Mouse (Mus musculus): ENCODE results near the gene Rassf2. TPM values are rescaled to one million over a fixed set of nuclear protein-coding genes. Genes with fewer than 3 reads are reported as not detected.

Rassf2 gene
- polyA plus RNA-seq, 1 experiment from 2014 or later: 28.2 TPM

- no peaks in the 10 kb centered on the region for H3K9me3 ChIP-seq (ENCODE audit: control insufficient read depth, low read length)
- no peak overlapping the region for H3K4me3 ChIP-seq (replicated peaks; ENCODE audit: low read length)
- peaks cover 57% of the 10 kb centered on the region for H3K36me3 ChIP-seq (replicated peaks; ENCODE audit: control insufficient read depth, insufficient read depth)
- H3K9ac ChIP-seq: no peak overlapping the region
- no peak for DNase-seq (ENCODE audit: low spot score)
- no peaks in the 10 kb centered on the region for H3K27me3 ChIP-seq (ENCODE audit: control insufficient read depth, insufficient read depth, low read length)
- no peak overlapping the region for H3K27ac ChIP-seq
- WGBS: 38% methylated on average over 5 of the region's 5 CpGs
- no peak overlapping the region for H3K4me2 ChIP-seq (replicated peaks)
- 0 out of 2 replicates have a peak, but pooled peaks cover 5% of the 10 kb centered on the region for H3K4me1 ChIP-seq (replicated peaks; ENCODE audit: control insufficient read depth, insufficient read depth, low read length)
- no peak for ATAC-seq (ENCODE audit: low FRiP score)
These were observed 32.7 kb downstream of the Rassf2 start for GRCm38 (mm10) chr2:131997356-131997755.

GRCm38 (mm10) chr2:131996369-131996768, 33.7 kb downstream of the Rassf2 start:
- H3K9me3 ChIP-seq (ENCODE audit: control insufficient read depth, low read length): no peaks in the 10 kb centered on the region
- no peak overlapping the region for H3K4me3 ChIP-seq (replicated peaks; ENCODE audit: low read length)
- WGBS: 95% methylated on average over 7 of the region's 7 CpGs
- no peak overlapping the region for H3K4me2 ChIP-seq (replicated peaks)
- H3K27me3 ChIP-seq (ENCODE audit: control insufficient read depth, insufficient read depth, low read length): no peaks in the 10 kb centered on the region
- H3K27ac ChIP-seq: no peak overlapping the region
- H3K36me3 ChIP-seq (replicated peaks; ENCODE audit: control insufficient read depth, insufficient read depth): peaks cover 47% of the 10 kb centered on the region
- ATAC-seq (ENCODE audit: low FRiP score) (no peak), DNase-seq (ENCODE audit: low spot score) (no peak)
- H3K9ac ChIP-seq: no peak overlapping the region
- H3K4me1 ChIP-seq (replicated peaks; ENCODE audit: control insufficient read depth, insufficient read depth, low read length): 0 out of 2 replicates have a peak, but pooled peaks cover 5% of the 10 kb centered on the region

GRCm38 (mm10) chr2:131995742-131996141, 34.3 kb downstream of the Rassf2 start:
- 0 out of 2 replicates have a peak, but pooled peaks cover 5% of the 10 kb centered on the region for H3K4me1 ChIP-seq (replicated peaks; ENCODE audit: control insufficient read depth, insufficient read depth, low read length)
- no peak overlapping the region for H3K9ac ChIP-seq
- peaks cover 44% of the 10 kb centered on the region for H3K36me3 ChIP-seq (replicated peaks; ENCODE audit: control insufficient read depth, insufficient read depth)
- no peaks in the 10 kb centered on the region for H3K27me3 ChIP-seq (ENCODE audit: control insufficient read depth, insufficient read depth, low read length)
- WGBS: 90% methylated on average over 12 of the region's 12 CpGs
- no peak for DNase-seq (ENCODE audit: low spot score)
- H3K9me3 ChIP-seq (ENCODE audit: control insufficient read depth, low read length): no peaks in the 10 kb centered on the region
- ATAC-seq (ENCODE audit: low FRiP score): no peak
- no peak overlapping the region for H3K27ac ChIP-seq
- H3K4me3 ChIP-seq (replicated peaks; ENCODE audit: low read length): no peak overlapping the region
- H3K4me2 ChIP-seq (replicated peaks): no peak overlapping the region

- peaks cover 37% of the 10 kb centered on the region for H3K36me3 ChIP-seq (replicated peaks; ENCODE audit: control insufficient read depth, insufficient read depth)
- ATAC-seq (ENCODE audit: low FRiP score): no peak
- no peak for DNase-seq (ENCODE audit: low spot score)
- no peak overlapping the region for H3K27ac ChIP-seq
- H3K9me3 ChIP-seq (ENCODE audit: control insufficient read depth, low read length): no peaks in the 10 kb centered on the region
- H3K4me2 ChIP-seq (replicated peaks): no peak overlapping the region
- WGBS: 94% methylated on average over 6 of the region's 6 CpGs
- H3K4me3 ChIP-seq (replicated peaks; ENCODE audit: low read length): no peak overlapping the region
- H3K4me1 ChIP-seq (replicated peaks; ENCODE audit: control insufficient read depth, insufficient read depth, low read length): 0 out of 2 replicates have a peak, but pooled peaks cover 5% of the 10 kb centered on the region
- H3K9ac ChIP-seq: no peak overlapping the region
- no peaks in the 10 kb centered on the region for H3K27me3 ChIP-seq (ENCODE audit: control insufficient read depth, insufficient read depth, low read length)
These were observed 35.1 kb downstream of the Rassf2 start for GRCm38 (mm10) chr2:131994971-131995370.

- H3K36me3 ChIP-seq (replicated peaks; ENCODE audit: control insufficient read depth, insufficient read depth): peaks cover 30% of the 10 kb centered on the region
- no peak overlapping the region for H3K4me3 ChIP-seq (replicated peaks; ENCODE audit: low read length)
- 49% methylated on average over 14 of the region's 14 CpGs for WGBS
- DNase-seq (ENCODE audit: low spot score): no peak
- H3K9ac ChIP-seq: no peak overlapping the region
- H3K27me3 ChIP-seq (ENCODE audit: control insufficient read depth, insufficient read depth, low read length): no peaks in the 10 kb centered on the region
- no peak overlapping the region for H3K27ac ChIP-seq
- no peak overlapping the region for H3K4me2 ChIP-seq (replicated peaks)
- no peak for ATAC-seq (ENCODE audit: low FRiP score)
- H3K9me3 ChIP-seq (ENCODE audit: control insufficient read depth, low read length): no peaks in the 10 kb centered on the region
- H3K4me1 ChIP-seq (replicated peaks; ENCODE audit: control insufficient read depth, insufficient read depth, low read length): 0 out of 2 replicates have a peak, but pooled peaks cover 5% of the 10 kb centered on the region
These were observed 36.4 kb downstream of the Rassf2 start for GRCm38 (mm10) chr2:131993563-131994088.

GRCm38 (mm10) chr2:131993151-131993550, 36.9 kb downstream of the Rassf2 start:
- Histone ChIP-seq H3K4me3 (replicated peaks; ENCODE audit: low read length) (no peak overlapping the region), H3K4me2 (replicated peaks) (no peak overlapping the region), H3K27ac (no peak overlapping the region), H3K36me3 (replicated peaks; ENCODE audit: control insufficient read depth, insufficient read depth) (peaks cover 30% of the 10 kb centered on the region), H3K4me1 (replicated peaks; ENCODE audit: control insufficient read depth, insufficient read depth, low read length) (0 out of 2 replicates have a peak, but pooled peaks cover 5% of the 10 kb centered on the region), H3K9me3 (ENCODE audit: control insufficient read depth, low read length) (no peaks in the 10 kb centered on the region), H3K9ac (no peak overlapping the region), H3K27me3 (ENCODE audit: control insufficient read depth, insufficient read depth, low read length) (no peaks in the 10 kb centered on the region)
- 86% methylated on average over 4 of the region's 4 CpGs for WGBS
- no peak for ATAC-seq (ENCODE audit: low FRiP score)
- DNase-seq (ENCODE audit: low spot score): no peak

- DNase-seq (ENCODE audit: low spot score) (no peak), ATAC-seq (ENCODE audit: low FRiP score) (no peak)
- H3K9ac ChIP-seq: no peak overlapping the region
- H3K4me1 ChIP-seq (replicated peaks; ENCODE audit: control insufficient read depth, insufficient read depth, low read length): 0 out of 2 replicates have a peak, but pooled peaks cover 5% of the 10 kb centered on the region
- no peak overlapping the region for H3K27ac ChIP-seq
- H3K4me3 ChIP-seq (replicated peaks; ENCODE audit: low read length): no peak overlapping the region
- H3K4me2 ChIP-seq (replicated peaks): no peak overlapping the region
- peaks cover 28% of the 10 kb centered on the region for H3K36me3 ChIP-seq (replicated peaks; ENCODE audit: control insufficient read depth, insufficient read depth)
- H3K9me3 ChIP-seq (ENCODE audit: control insufficient read depth, low read length): no peaks in the 10 kb centered on the region
- H3K27me3 ChIP-seq (ENCODE audit: control insufficient read depth, insufficient read depth, low read length): no peaks in the 10 kb centered on the region
- WGBS: 83% methylated on average over 2 of the region's 2 CpGs
These were observed 37.6 kb downstream of the Rassf2 start for GRCm38 (mm10) chr2:131992487-131992886.

GRCm38 (mm10) chr2:131988550-131988949, 41.5 kb downstream of the Rassf2 start:
- 85% methylated on average over 2 of the region's 2 CpGs for WGBS
- no peaks in the 10 kb centered on the region for H3K36me3 ChIP-seq (replicated peaks; ENCODE audit: control insufficient read depth, insufficient read depth)
- H3K4me1 ChIP-seq (replicated peaks; ENCODE audit: control insufficient read depth, insufficient read depth, low read length): 0 out of 2 replicates have a peak, but pooled peaks cover 4% of the 10 kb centered on the region
- no peaks in the 10 kb centered on the region for H3K9me3 ChIP-seq (ENCODE audit: control insufficient read depth, low read length)
- H3K27ac ChIP-seq: no peak overlapping the region
- H3K4me2 ChIP-seq (replicated peaks): no peak overlapping the region
- DNase-seq (ENCODE audit: low spot score) (no peak), ATAC-seq (ENCODE audit: low FRiP score) (no peak)
- no peak overlapping the region for H3K9ac ChIP-seq
- H3K4me3 ChIP-seq (replicated peaks; ENCODE audit: low read length): no peak overlapping the region
- H3K27me3 ChIP-seq (ENCODE audit: control insufficient read depth, insufficient read depth, low read length): no peaks in the 10 kb centered on the region

GRCm38 (mm10) chr2:131987950-131988349, 42.1 kb downstream of the Rassf2 start:
- H3K4me1 ChIP-seq (replicated peaks; ENCODE audit: control insufficient read depth, insufficient read depth, low read length): no peaks in the 10 kb centered on the region
- no peak overlapping the region for H3K4me2 ChIP-seq (replicated peaks)
- no peaks in the 10 kb centered on the region for H3K27me3 ChIP-seq (ENCODE audit: control insufficient read depth, insufficient read depth, low read length)
- DNase-seq (ENCODE audit: low spot score) (no peak), ATAC-seq (ENCODE audit: low FRiP score) (no peak)
- H3K4me3 ChIP-seq (replicated peaks; ENCODE audit: low read length): no peak overlapping the region
- no peaks in the 10 kb centered on the region for H3K36me3 ChIP-seq (replicated peaks; ENCODE audit: control insufficient read depth, insufficient read depth)
- no peak overlapping the region for H3K9ac ChIP-seq
- no peak overlapping the region for H3K27ac ChIP-seq
- H3K9me3 ChIP-seq (ENCODE audit: control insufficient read depth, low read length): no peaks in the 10 kb centered on the region
- 47% methylated on average over 3 of the region's 3 CpGs for WGBS

All from hindbrain, embryonic 14.5 days (tissue).